Mouse (Mus musculus) fibroblast of lung, adult 2 months (primary cell): ENCODE measurements around the gene Scaf1.

Experiments
- DNase-seq: peaks from one replicate; pipeline ENCODE4 v3.0.0-alpha.2; 2011; ENCODE audit warnings: low read depth

The Scaf1 gene

GRCm38 (mm10) chr7:45013366-45014095 is 2.6 kb downstream of the Scaf1 start:
- no peak for DNase-seq

- DNase-seq: no peak
These were observed 3.3 kb downstream of the Scaf1 start for GRCm38 (mm10) chr7:45012824-45013223.

GRCm38 (mm10) chr7:45012011-45012410 is 4.2 kb downstream of the Scaf1 start:
- DNase-seq: no peak

- no peak for DNase-seq
These were observed 7.8 kb downstream of the Scaf1 start for GRCm38 (mm10) chr7:45008411-45008810.

- DNase-seq: no peak
These were observed 8.3 kb downstream of the Scaf1 start for GRCm38 (mm10) chr7:45007846-45008245.

- DNase-seq: no peak
These were observed 9.0 kb downstream of the Scaf1 start for GRCm38 (mm10) chr7:45007141-45007540.

GRCm38 (mm10) chr7:45006503-45006902 is 9.7 kb downstream of the Scaf1 start:
- no peak for DNase-seq

GRCm38 (mm10) chr7:45005321-45005992 is 10.7 kb downstream of the Scaf1 start:
- no peak for DNase-seq

GRCm38 (mm10) chr7:45004546-45004945 is 11.6 kb downstream of the Scaf1 start:
- DNase-seq: no peak

GRCm38 (mm10) chr7:45002440-45002839 is 13.7 kb downstream of the Scaf1 start:
- DNase-seq: no peak

GRCm38 (mm10) chr7:45000539-45001114 is 15.5 kb downstream of the Scaf1 start:
- no peak for DNase-seq

- no peak for DNase-seq
These were observed 16.4 kb downstream of the Scaf1 start for GRCm38 (mm10) chr7:44999753-45000152.

- DNase-seq: no peak
These were observed 17.6 kb downstream of the Scaf1 start, which contains the start of gene Bcl2l12 for GRCm38 (mm10) chr7:44998501-44998955. TSS of gene Bcl2l12 (minus strand) at chr7:44998712.

- no peak for DNase-seq
These were observed 18.2 kb downstream of the Scaf1 start for GRCm38 (mm10) chr7:44997940-44998428.

GRCm38 (mm10) chr7:44997231-44997939 is 18.8 kb downstream of the Scaf1 start, which contains the start of gene Irf3:
TSS of gene Irf3 (plus strand) at chr7:44997648.
- DNase-seq: peak; percentile 95

GRCm38 (mm10) chr7:44996672-44997071 is 19.5 kb downstream of the Scaf1 start:
- DNase-seq: no peak

- no peak for DNase-seq
These were observed 29.1 kb downstream of the Scaf1 start for GRCm38 (mm10) chr7:44986879-44987718.

- peak; percentile 100 for DNase-seq
These were observed 29.8 kb downstream of the Scaf1 start, which contains the start of gene Prmt1 for GRCm38 (mm10) chr7:44986192-44986878. TSS of gene Prmt1 (minus strand) at chr7:44986568.

GRCm38 (mm10) chr7:44985595-44986191 is 30.5 kb downstream of the Scaf1 start:
- no peak for DNase-seq

GRCm38 (mm10) chr7:44984833-44985164 is 31.4 kb downstream of the Scaf1 start:
- no peak for DNase-seq
